In genomic region chr2:131036757-131037156, GRCm38 (mm10) we compare ENCODE assay signal across 24 mouse cellular contexts. TPM values are rescaled to one million over a fixed set of nuclear protein-coding genes. Genes with fewer than 3 reads are reported as not detected.
A peak's percentile ranks its signal among the peaks of the same experiment; 100 is the strongest.
DNase-seq lines count a peak whose midpoint lies in the region; ATAC-seq and TF ChIP-seq lines count a peak whose summit lies in the region.
"Had no signal": no experiment of that assay in that cellular context is flagged by ENCODE, and none has a peak within 500 bp of the region (broad histone marks: within the 10 kb centered on the region; RNA-seq: fewer than 3 reads in every experiment).

No protein-coding gene starts in this region.

- H3K27me3 ChIP-seq in midbrain, embryonic 14.5 days (ENCODE audit: control insufficient read depth, insufficient read depth, low read length) = peaks cover 22% of the 10 kb centered on the region
- H3K27me3 ChIP-seq: Patski had no signal

- H3K4me3 ChIP-seq in bone marrow macrophage, adult 2 months (ENCODE audit: insufficient read depth, low read length) = no peak overlapping the region
- H3K4me3 ChIP-seq in midbrain, embryonic 14.5 days (replicated peaks; ENCODE audit: low read depth, low read length) = no peak overlapping the region
- H3K4me3 ChIP-seq: embryonic facial prominence, embryonic 13.5 days; forebrain, embryonic 12.5 days; heart, adult 2 months; heart, embryonic 12.5 days; hindbrain, embryonic 10.5 days had no signal

- peak; percentile 79 for DNase-seq in heart, adult 11 months
- DNase-seq in heart, adult 9 months (ENCODE audit: low spot score in 2 of 2) = no peak
- DNase-seq in 416B (ENCODE audit: low read depth) = peak; percentile 36
- DNase-seq in spleen, adult 12 weeks (ENCODE audit: low spot score) = no peak
- DNase-seq in midbrain, embryonic 14.5 days = no peak
- no peak for DNase-seq in ovary, adult 18-20 months (ENCODE audit: low spot score)
- DNase-seq: adrenal gland, postnatal 14 days; B cell, adult 2 months; cerebellum, adult 18-20 months; cerebellum, adult 9-11 months; cerebellum, postnatal 36 days; gastrocnemius, postnatal 36 days had no signal

- ATAC-seq in megakaryocyte progenitor cell, adult 5-6 weeks (replicated peaks; ENCODE audit: poor library complexity) = peak; percentile 59
- no peak for ATAC-seq in midbrain, embryonic 14.5 days (ENCODE audit: low FRiP score, low TSS enrichment)
- ATAC-seq: activated CD4-positive, CD25-positive, alpha-beta regulatory T cell, adult 4 months; forebrain, embryonic 16.5 days had no signal

- TF ChIP-seq CTCF in bone marrow macrophage, adult 2 months (IDR thresholded peaks at IDR 0.05; ENCODE audit: low read depth, low read length) = no peak

- H3K4me2 ChIP-seq in midbrain, embryonic 14.5 days (ENCODE audit: low read length) = no peak overlapping the region
- H3K4me2 ChIP-seq: embryonic facial prominence, embryonic 13.5 days; forebrain, embryonic 12.5 days; heart, embryonic 12.5 days; hindbrain, embryonic 14.5 days had no signal

- H3K27ac ChIP-seq in bone marrow macrophage, adult 2 months (ENCODE audit: insufficient read depth, low read depth, low read length) = peak overlapping the region; percentile 70
- H3K27ac ChIP-seq in midbrain, embryonic 14.5 days (replicated peaks; ENCODE audit: low read depth, low read length) = no peak overlapping the region
- H3K27ac ChIP-seq: embryonic facial prominence, embryonic 13.5 days; forebrain, embryonic 12.5 days; heart, adult 2 months; hindbrain, embryonic 10.5 days; hindbrain, embryonic 14.5 days had no signal

- no peaks in the 10 kb centered on the region for H3K9me3 ChIP-seq in midbrain, embryonic 14.5 days (ENCODE audit: control insufficient read depth, low read length)
- H3K9me3 ChIP-seq: forebrain, embryonic 12.5 days had no signal

- no peak for TF ChIP-seq POLR2A in bone marrow macrophage, adult 2 months (IDR thresholded peaks at IDR 0.05; ENCODE audit: borderline replicate concordance, low read depth, low read length)

- H3K4me1 ChIP-seq in bone marrow macrophage, adult 2 months (ENCODE audit: control insufficient read depth, insufficient read depth, low read length) = peaks cover 22% of the 10 kb centered on the region
- no peaks in the 10 kb centered on the region for H3K4me1 ChIP-seq in midbrain, embryonic 14.5 days (ENCODE audit: control insufficient read depth, insufficient read depth, low read length)

- H3K36me3 ChIP-seq in midbrain, embryonic 14.5 days (ENCODE audit: control insufficient read depth, insufficient read depth, low read length) = no peaks in the 10 kb centered on the region
- H3K36me3 ChIP-seq: embryonic facial prominence, embryonic 13.5 days; forebrain, embryonic 12.5 days; heart, embryonic 12.5 days; hindbrain, embryonic 10.5 days had no signal

- H3K9ac ChIP-seq in midbrain, embryonic 14.5 days (replicated peaks; ENCODE audit: low read length) = no peak overlapping the region
- H3K9ac ChIP-seq: embryonic facial prominence, embryonic 13.5 days; forebrain, embryonic 12.5 days; heart, embryonic 12.5 days; hindbrain, embryonic 14.5 days had no signal

RNA-seq across cellular contexts. Expression of gene Gfra4, which starts 6.1 kb away (rescaled TPM):
- polyA plus RNA-seq in bone marrow macrophage, adult 2 months (2012; ENCODE audit: insufficient read depth, insufficient read length, missing spikeins) = 0.96 and 1.5 TPM in 2 replicates
- not detected in 2 replicates for total RNA-seq in megakaryocyte progenitor cell, adult 5-6 weeks (2015)
- total RNA-seq in megakaryocyte progenitor cell, adult 5-6 weeks (2017) = not detected in 2 replicates
- 37.8 and 41.7 TPM in 2 replicates for polyA plus RNA-seq in midbrain, embryonic 14.5 days (2014; fragmentation: Nextera tagmentation; extraction: Ambion mirVana)
- total RNA-seq: MEL had no signal
- polyA plus RNA-seq: activated CD4-positive, CD25-positive, alpha-beta regulatory T cell, adult 4 months had no signal

RNA-seq across cellular contexts. Expression of gene Adam33, which starts 26.9 kb away (rescaled TPM):
- polyA plus RNA-seq in bone marrow macrophage, adult 2 months (2012; ENCODE audit: insufficient read depth, insufficient read length, missing spikeins) = 12.8 and 13.6 TPM in 2 replicates
- total RNA-seq in megakaryocyte progenitor cell, adult 5-6 weeks (2015) = not detected in 2 replicates
- not detected in 2 replicates for total RNA-seq in megakaryocyte progenitor cell, adult 5-6 weeks (2017)
- polyA plus RNA-seq in midbrain, embryonic 14.5 days (2014; fragmentation: Nextera tagmentation; extraction: Ambion mirVana) = 0.36 and 0.58 TPM in 2 replicates
- polyA plus RNA-seq: activated CD4-positive, CD25-positive, alpha-beta regulatory T cell, adult 4 months had no signal

RNA-seq across cellular contexts. Expression of gene Siglec1, which starts 49.8 kb away (rescaled TPM):
- polyA plus RNA-seq in bone marrow macrophage, adult 2 months (2012; ENCODE audit: insufficient read depth, insufficient read length, missing spikeins) = 164 and 219 TPM in 2 replicates
- 0.05 and 0.07 TPM in 2 replicates for total RNA-seq in megakaryocyte progenitor cell, adult 5-6 weeks (2015)
- total RNA-seq in megakaryocyte progenitor cell, adult 5-6 weeks (2017) = 0.10 TPM in 1 of 2 replicates, not detected in the other
- 0.51 TPM in 1 of 2 replicates, not detected in the other for polyA plus RNA-seq in midbrain, embryonic 14.5 days (2014; fragmentation: Nextera tagmentation; extraction: Ambion mirVana)
- polyA plus RNA-seq: activated CD4-positive, CD25-positive, alpha-beta regulatory T cell, adult 4 months had no signal

Comparison
In these comparisons a context has a peak if more than half of its experiments do, and no peak if none do; other contexts are left out.
1. DNase-seq: peak in heart, adult 11 months (single experiment) and 416B (single experiment); none in heart, adult 9 months (0 of 2), spleen, adult 12 weeks (single experiment), midbrain, embryonic 14.5 days (single experiment) and ovary, adult 18-20 months (single experiment).
2. RNA of gene Gfra4, which starts 6.1 kb away (polyA plus RNA-seq): 37.8 to 41.7 TPM in midbrain, embryonic 14.5 days; 0.96 to 1.5 TPM in bone marrow macrophage, adult 2 months; every median in the first group is over 10 times any median in the second.
3. RNA of gene Siglec1, which starts 49.8 kb away (polyA plus RNA-seq): 164 to 219 TPM in bone marrow macrophage, adult 2 months; 0.51 TPM in midbrain, embryonic 14.5 days; every median in the first group is over 100 times any median in the second.